Mouse (Mus musculus) layer of hippocampus, postnatal 14 days (tissue): ENCODE measurements at regions not wholly inside any gene's neighbourhood (a gene's known extent, or its start where the extent isn't known, plus 50 kb on each side); places are given as distances from the start of the nearest gene placed in this dataset.
A peak's percentile ranks its signal among the peaks of the same experiment; 100 is the strongest.
"Not testable (repeated sequence)": the region's sequence is repeated elsewhere in the genome, so short reads cannot be mapped to it uniquely, and the experiment has no call there.

Experiments
- DNase-seq, 2 experiments: peaks; one replicate each; pipeline ENCODE4 v3.0.0; 2021 to 2022; ENCODE audit warnings: low spot score in 2 of 2, mixed read lengths in 1 of 2

DNA sequence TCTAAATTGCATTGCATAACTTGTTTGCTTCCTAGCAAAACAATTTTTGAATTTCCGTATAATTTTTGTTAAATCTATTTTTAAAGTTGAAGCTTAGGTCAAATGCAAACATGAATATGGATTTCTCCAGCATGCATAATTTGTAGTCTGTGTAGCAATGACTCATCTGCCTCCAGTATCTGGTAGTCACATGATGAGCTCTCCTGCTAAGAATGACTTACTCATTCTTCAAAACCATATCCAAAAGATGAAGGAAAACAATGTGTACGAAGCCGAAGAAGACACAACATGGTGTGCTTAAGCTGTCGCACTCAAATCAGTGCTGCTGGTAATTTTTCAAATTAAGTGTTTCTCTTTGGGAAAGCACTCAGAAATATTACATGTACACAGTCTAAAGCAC is 1453.2 kb upstream of the Gje1 start:
- DNase-seq, result peak in 1 of 2 experiments; percentile 15

GRCm38 (mm10) chr10:16159542-16159941 is 1441.5 kb upstream of the Gje1 start:
- not testable (repeated sequence) for DNase-seq

DNA sequence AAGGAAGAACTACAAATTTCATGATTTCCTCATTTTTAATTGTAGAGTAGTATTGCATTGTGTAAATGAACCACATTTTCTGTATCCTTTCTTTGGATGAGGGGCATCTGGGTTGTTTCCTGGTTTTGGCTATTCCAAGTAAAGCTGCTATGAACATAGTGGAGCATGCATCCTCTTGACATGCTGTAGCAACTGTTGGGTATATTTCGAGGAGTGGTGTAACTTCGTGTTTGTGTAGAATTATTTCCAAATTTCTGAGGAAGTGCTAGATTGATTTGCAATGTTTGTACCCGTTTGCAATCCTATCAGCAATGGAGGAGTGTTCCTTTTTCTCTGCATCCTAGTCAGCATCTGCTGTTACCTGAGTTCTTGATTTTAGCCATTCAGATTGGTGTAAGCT is 1440.4 kb upstream of the Gje1 start:
- DNase-seq, result no peak

- peak in 1 of 2 experiments; percentile 3 for DNase-seq
Observed at GRCm38 (mm10) chr10:16156954-16157353, 1438.9 kb upstream of the Gje1 start.

DNA sequence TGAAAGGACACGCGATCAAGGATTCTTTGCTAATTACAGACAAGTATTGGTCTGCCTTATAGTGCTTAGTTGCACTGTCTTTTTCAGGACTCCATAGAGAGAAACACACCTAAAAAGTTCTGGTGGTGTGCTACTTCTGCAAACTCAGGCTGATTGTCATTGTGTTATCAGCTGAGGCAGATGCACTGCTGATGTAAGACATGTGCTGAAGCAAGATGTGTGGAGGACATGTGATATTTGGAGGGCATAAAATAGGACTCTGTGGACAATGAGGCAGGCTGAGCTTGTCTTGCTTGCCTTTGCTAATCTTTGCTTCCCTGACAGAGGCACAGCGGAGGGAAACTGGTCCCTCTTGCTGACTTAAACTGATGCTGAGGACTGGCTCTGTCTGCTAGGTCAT is 1431.0 kb upstream of the Gje1 start:
- DNase-seq, result no peak

DNA sequence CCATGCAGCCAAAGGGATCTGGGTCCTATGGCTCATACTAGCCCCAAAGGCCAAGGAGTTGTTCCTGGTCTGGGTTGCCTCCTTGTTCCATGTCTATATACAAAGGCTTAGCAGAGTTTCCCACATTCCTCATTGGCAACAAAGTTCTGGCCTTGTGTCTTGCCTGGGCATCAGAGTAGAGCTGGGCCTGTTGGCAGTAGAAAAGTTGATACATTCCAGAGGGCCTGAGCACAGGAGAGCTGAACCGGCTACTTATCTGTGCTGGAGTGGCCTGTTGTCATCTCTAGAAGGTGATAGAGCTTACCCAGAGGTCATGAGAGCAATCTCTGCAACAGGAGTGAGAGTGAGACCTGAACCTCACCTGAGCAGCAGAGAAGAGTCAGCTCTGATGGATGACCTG is 1427.4 kb upstream of the Gje1 start:
- DNase-seq, result no peak

DNA sequence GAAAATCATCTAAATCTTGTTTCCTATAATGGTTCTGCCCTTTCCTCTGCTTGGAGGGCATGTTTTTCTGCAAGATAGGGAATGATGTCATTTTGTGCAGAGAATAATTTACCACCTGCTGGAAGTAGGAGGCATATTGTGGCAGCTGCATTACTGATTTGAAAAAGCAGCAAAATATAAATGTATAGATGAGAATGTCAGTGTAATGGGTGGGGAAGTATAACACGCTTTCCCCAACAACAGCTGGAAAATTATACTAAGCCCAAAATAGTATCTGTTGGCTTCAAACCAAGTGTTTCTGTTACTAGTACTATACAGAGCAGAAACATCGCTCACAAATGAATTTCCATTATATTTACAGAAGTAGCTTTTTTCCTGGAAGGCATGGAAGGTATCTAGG is 1405.9 kb upstream of the Gje1 start:
- DNase-seq, result peak in 1 of 2 experiments; percentile 3

GRCm38 (mm10) chr10:16088210-16088609 is 1370.2 kb upstream of the Gje1 start:
- no peak for DNase-seq

GRCm38 (mm10) chr10:16053008-16053407 is 1335.0 kb upstream of the Gje1 start:
- no peak for DNase-seq

DNA sequence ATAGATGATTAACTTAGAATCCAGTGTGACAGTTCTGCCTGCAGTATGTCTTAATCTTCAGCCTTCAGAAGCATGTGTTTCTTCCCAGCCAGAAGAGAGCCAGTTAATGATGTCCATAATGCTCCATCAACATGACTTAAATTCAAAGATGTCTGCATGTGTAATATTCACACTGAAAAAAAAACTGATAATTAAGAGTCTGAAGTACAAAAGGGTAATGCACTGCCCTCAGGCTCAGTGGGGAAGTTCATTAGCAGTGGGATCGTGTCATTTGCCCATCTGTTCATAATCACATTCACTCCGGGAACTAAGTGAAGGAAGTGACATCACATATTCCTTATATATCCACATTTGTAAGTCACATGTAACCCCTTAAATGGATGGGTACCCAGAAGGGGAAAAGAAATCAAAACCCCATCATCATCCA is 1334.5 kb upstream of the Gje1 start:
- no peak for DNase-seq

GRCm38 (mm10) chr10:16036255-16036654 is 1318.2 kb upstream of the Gje1 start:
- no peak for DNase-seq

GRCm38 (mm10) chr10:16033096-16033495 is 1315.1 kb upstream of the Gje1 start:
- no peak for DNase-seq

DNA sequence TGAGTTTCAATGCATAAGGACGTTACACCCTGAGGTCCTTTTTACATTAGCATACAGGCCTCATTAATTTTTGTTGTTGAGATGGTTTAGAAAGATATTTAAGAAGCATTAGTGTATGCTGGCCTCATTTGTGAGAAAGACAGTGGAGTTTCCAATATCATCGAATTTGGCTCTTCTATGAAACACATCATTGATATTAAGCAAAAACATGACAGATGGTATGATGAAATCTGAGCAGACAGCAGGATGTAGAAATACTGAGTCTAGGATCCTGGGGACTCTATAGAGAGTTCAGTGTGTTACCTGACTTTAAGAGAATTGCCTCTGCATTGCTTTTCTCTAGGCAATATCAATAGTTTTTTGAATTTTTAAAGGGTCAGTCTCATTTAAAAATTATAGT is 1312.8 kb upstream of the Gje1 start:
- DNase-seq, result peak in 1 of 2 experiments; percentile 25

GRCm38 (mm10) chr10:16014806-16015205 is 1296.8 kb upstream of the Gje1 start:
- no peak for DNase-seq

DNA sequence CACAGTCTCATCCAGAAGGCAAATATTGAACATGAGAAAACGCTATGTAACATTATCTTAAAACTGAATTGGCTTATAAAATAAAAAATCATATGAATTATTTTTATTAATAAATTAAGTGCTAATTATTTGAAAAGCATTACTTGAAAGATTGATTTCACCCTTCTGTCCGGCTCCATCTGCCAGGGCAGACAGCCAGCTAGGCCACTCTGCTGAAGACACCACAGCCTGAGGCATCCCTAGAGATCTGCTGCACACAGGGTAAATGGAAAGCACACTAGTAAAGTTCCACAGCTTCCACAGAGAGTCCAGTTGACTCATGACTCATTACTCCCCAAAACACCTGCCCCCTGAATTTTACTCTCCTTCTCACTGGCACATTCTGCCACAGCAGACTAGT is 1283.2 kb upstream of the Gje1 start:
- no peak for DNase-seq

DNA sequence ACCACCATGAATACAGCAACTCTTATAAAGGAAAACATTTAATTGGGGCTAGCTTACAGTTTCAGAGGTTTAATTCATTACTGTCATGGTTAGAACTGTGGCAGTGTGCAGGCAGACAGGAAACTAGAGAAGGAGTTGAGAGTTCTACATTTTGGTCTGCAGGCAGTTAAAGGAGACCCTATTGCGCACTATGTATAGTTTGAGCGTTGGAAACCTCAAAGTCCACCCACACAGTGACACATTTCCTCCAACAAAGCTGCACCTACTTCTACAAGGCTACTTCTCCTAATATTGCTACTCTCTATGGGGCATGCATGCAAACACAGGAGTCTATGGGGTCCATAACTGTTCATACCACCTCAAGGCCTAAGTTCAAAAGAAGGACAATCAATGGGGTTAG is 1275.3 kb upstream of the Gje1 start:
- DNase-seq, result no peak
